Mouse (Mus musculus) hindbrain, embryonic 10.5 days (tissue): ENCODE measurements around the gene Ndrg3. TPM values are rescaled to one million over a fixed set of nuclear protein-coding genes. Genes with fewer than 3 reads are reported as not detected.
"Not testable (repeated sequence)": the region's sequence is repeated elsewhere in the genome, so short reads cannot be mapped to it uniquely, and the experiment has no call there.

ENCODE experiments used
- DNase-seq: peaks from one replicate; pipeline ENCODE4 v3.0.0-alpha.2; 2017; ENCODE audit warnings: low spot score
- H3K27ac ChIP-seq: fragments of 300-500 bp; sonication (generic); 2 replicates; pipeline ENCODE4 v1.5.1; 2016; ENCODE audit warnings: mild to moderate bottlenecking, moderate library complexity
- H3K27me3 ChIP-seq: fragments of 300-500 bp; sonication (generic); 2 replicates; pipeline ENCODE4 v1.6.1; 2016; ENCODE audit warnings: mild to moderate bottlenecking; ENCODE audit not compliant: poor library complexity, insufficient read depth, severe bottlenecking
- H3K36me3 ChIP-seq: fragments of 300-500 bp; sonication (generic); 2 replicates; pipeline ENCODE4 v1.6.1; 2016; ENCODE audit warnings: mild to moderate bottlenecking, moderate library complexity
- H3K4me1 ChIP-seq: fragments of 300-500 bp; sonication (generic); replicated peaks from 2 replicates; pipeline ENCODE4 v1.6.1; 2016; ENCODE audit warnings: mild to moderate bottlenecking
- H3K4me3 ChIP-seq: fragments of 300-500 bp; sonication (generic); 2 replicates; pipeline ENCODE4 v1.5.1; 2016; ENCODE audit warnings: mild to moderate bottlenecking, moderate library complexity
- H3K9me3 ChIP-seq: fragments of 300-500 bp; sonication (generic); 2 replicates; pipeline ENCODE4 v1.6.1; 2016; ENCODE audit warnings: mild to moderate bottlenecking, moderate library complexity
- WGBS: fragments of 180-500 bp; shearing (Covaris S2); methylation state at CpG from one replicate; pipeline ENCODE4 v1.1.7; 2016; 5-methylcytosine and 5-hydroxymethylcytosine counted together
- polyA plus RNA-seq: library from polyadenylated mRNA; unstranded; fragments of >200 nt; fragmentation: Nextera tagmentation; extraction: Ambion mirVana; gene quantifications from 2 replicates; pipeline ENCODE4 v1.2.1, GENCODE M21; 2016

Ndrg3 gene
- polyA plus RNA-seq, 1 experiment from 2014 or later, result 49.3 TPM

- WGBS, result 54% methylated on average over 2 of the region's 2 CpGs
- DNase-seq, H3K9me3 ChIP-seq, H3K4me3 ChIP-seq, H3K36me3 ChIP-seq, H3K27me3 ChIP-seq, H3K27ac ChIP-seq: not testable (repeated sequence)
- H3K4me1 ChIP-seq, result peaks cover 16% of the 10 kb centered on the region; the same call in 1 of the 2 replicates
These were observed 106.2 kb downstream of the Ndrg3 start for GRCm38 (mm10) chr2:156885666-156886065.

- DNase-seq, result no peak
- H3K36me3 ChIP-seq, result no peaks in the 10 kb centered on the region
- H3K27me3 ChIP-seq, result no peaks in the 10 kb centered on the region
- WGBS, result 92% methylated on average over 10 of the region's 10 CpGs
- no peak overlapping the region for H3K27ac ChIP-seq
- no peak overlapping the region for H3K4me3 ChIP-seq
- H3K4me1 ChIP-seq, result peaks cover 16% of the 10 kb centered on the region; the same call in 1 of the 2 replicates
- no peaks in the 10 kb centered on the region for H3K9me3 ChIP-seq
These were observed 107.3 kb downstream of the Ndrg3 start for GRCm38 (mm10) chr2:156884396-156885211.

GRCm38 (mm10) chr2:156882431-156883001 lies 109.3 kb downstream of the Ndrg3 start:
- DNase-seq, result no peak
- Histone ChIP-seq H3K9me3 (no peaks in the 10 kb centered on the region), H3K4me3 (no peak overlapping the region), H3K4me1 (peaks cover 24% of the 10 kb centered on the region), H3K27ac (no peak overlapping the region), H3K36me3 (no peaks in the 10 kb centered on the region), H3K27me3 (no peaks in the 10 kb centered on the region)
- 39% methylated on average over 10 of the region's 10 CpGs for WGBS

GRCm38 (mm10) chr2:156879541-156879940 lies 112.3 kb downstream of the Ndrg3 start:
- DNase-seq, result no peak
- Histone ChIP-seq H3K9me3 (no peaks in the 10 kb centered on the region), H3K4me1 (peaks cover 10% of the 10 kb centered on the region; the same call in 1 of the 2 replicates), H3K27ac (0 out of 2 replicates have a peak overlapping the region, but pooled peaks have one; percentile 1), H3K27me3 (no peaks in the 10 kb centered on the region), H3K36me3 (peaks cover 13% of the 10 kb centered on the region), H3K4me3 (no peak overlapping the region)
- 87% methylated on average over 3 of the region's 3 CpGs for WGBS

- Histone ChIP-seq H3K36me3 (peaks cover 31% of the 10 kb centered on the region), H3K9me3 (no peaks in the 10 kb centered on the region), H3K27ac (0 out of 2 replicates have a peak overlapping the region, but pooled peaks have one; percentile 23), H3K4me3 (no peak overlapping the region), H3K27me3 (no peaks in the 10 kb centered on the region), H3K4me1 (peaks cover 10% of the 10 kb centered on the region; the same call in 1 of the 2 replicates)
- no peak for DNase-seq
- WGBS, result 68% methylated on average over 9 of the region's 9 CpGs
These were observed 114.1 kb downstream of the Ndrg3 start for GRCm38 (mm10) chr2:156877726-156878125.

Other genes with a start within 250 kb of the Ndrg3 start
- 86.1 and 126 TPM in 2 replicates for gene Myl9, start 216.6 kb downstream of the Ndrg3 start, polyA plus RNA-seq
- gene Tgif2, start 152.0 kb downstream of the Ndrg3 start, polyA plus RNA-seq, result 88.4 and 90.3 TPM in 2 replicates
- 8.1 and 9.4 TPM in 2 replicates for gene 4930518I15Rik, start 134.1 kb downstream of the Ndrg3 start, polyA plus RNA-seq
- gene Rab5if, start 128.9 kb downstream of the Ndrg3 start, polyA plus RNA-seq, result 184 and 188 TPM in 2 replicates
- gene Sla2, start 104.9 kb downstream of the Ndrg3 start, polyA plus RNA-seq, result 0.37 and 0.90 TPM in 2 replicates
- 44.1 and 51.2 TPM in 2 replicates for gene Dsn1, start 15.1 kb upstream of the Ndrg3 start, polyA plus RNA-seq
- gene Soga1, start 87.2 kb upstream of the Ndrg3 start, polyA plus RNA-seq, result 3.7 and 4.0 TPM in 2 replicates
- not detected in 2 replicates for gene Tldc2, start 95.0 kb upstream of the Ndrg3 start, polyA plus RNA-seq
- gene Samhd1, start 143.2 kb upstream of the Ndrg3 start, polyA plus RNA-seq, result 18.8 and 22.9 TPM in 2 replicates
- 22.9 and 28.1 TPM in 2 replicates for gene Rbl1, start 212.5 kb upstream of the Ndrg3 start, polyA plus RNA-seq